Mouse (Mus musculus) testis, adult 2 months (tissue): ENCODE measurements around the gene Galnt14.

Source experiments
- CTCF ChIP-seq: fragments of 200-500 bp; IDR thresholded peaks from 2 replicates; pipeline ENCODE4 v1.5.1; 2012; ENCODE audit warnings: low read depth, mild to moderate bottlenecking, inconsistent platforms, low read length, moderate library complexity; ENCODE audit not compliant: control insufficient read depth, insufficient read depth, insufficient replicate concordance
- POLR2A ChIP-seq: fragments of 200-500 bp; IDR thresholded peaks from 2 replicates; pipeline ENCODE4 v1.6.1; 2012; ENCODE audit warnings: low read depth, mild to moderate bottlenecking, inconsistent platforms, low read length, moderate library complexity; ENCODE audit not compliant: control insufficient read depth

DNA sequence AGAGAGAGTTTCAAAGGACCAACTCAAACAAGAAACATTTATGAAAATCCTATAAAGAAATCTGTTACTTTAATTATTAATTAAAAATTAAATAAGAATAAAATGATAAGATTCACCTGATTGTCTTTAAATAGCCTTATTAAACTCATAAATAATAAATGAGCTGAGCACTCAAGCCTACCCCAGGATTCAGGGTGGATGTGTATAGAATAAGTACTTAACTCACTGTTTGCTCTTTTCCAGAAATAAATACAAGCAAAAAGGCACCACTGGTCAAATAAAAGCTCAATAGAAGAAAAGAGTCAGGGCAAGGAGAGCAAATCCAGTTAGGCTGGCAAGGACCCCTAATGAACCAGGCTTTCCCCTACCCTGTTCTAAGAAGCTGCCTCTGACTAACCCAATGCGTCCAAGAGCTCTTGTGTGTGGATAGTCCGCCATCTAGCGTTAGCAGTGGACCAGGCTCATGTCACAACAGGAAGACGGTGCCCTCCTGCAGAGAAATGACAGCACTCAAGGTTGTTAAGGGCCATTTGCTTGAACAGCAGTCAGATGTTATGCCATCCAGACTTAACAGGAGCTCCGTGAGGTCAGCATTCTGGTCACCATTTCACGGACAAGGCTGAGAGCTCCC, 33.5 kb upstream of the Galnt14 start:
- no peak for TF ChIP-seq POLR2A
- TF ChIP-seq CTCF, result peak; percentile 71; the same call in 1 of the 2 replicates
